Mouse (Mus musculus): Measurements from ENCODE around the gene Far2.

Gene Far2

GRCm38 (mm10) chr6:148218235-148219076 lies 171.4 kb downstream of the Far2 start:
- DNase-seq (ENCODE audit: low spot score in 2 of 2) = no peak

DNA sequence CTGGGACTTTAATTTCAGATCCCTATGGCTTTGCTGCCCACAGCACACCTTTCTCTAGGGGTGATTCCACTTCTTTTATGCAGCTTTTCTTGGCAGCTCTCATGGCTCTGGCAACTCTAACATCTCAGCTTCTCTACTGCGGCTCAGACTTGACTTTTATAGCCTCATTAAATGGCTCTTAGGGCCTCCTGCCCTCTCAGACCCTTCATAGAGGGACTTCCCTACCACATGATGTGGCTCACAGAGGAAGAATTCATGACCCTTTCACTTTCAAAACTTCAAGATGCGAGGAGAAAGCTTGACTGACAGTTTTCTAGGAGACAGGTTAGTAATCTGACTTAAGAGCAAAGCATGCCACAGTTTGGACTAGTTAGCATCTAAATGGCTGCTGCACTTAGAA lies 175.6 kb downstream of the Far2 start:
- no peak for DNase-seq (ENCODE audit: low spot score in 2 of 2)

DNA sequence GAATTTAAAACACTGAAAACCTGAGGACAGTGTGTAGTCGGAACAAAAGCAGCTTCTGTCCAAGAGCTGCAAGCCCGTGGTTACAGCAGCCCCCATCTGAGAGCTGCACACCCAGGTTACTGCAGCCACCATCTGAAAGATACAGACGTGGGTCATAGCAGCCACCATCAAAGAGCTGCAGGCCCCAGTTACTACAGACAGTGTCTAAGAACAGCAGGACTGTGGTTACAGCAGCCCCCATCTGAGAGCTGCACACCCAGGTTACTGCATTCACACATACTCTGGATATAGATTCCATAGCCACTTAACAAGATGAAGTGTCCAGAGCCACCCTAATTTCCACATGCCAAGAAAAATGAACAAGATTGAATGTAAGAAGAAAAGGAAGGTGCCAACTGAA lies 180.5 kb downstream of the Far2 start:
- no peak for DNase-seq (ENCODE audit: low spot score in 2 of 2)
